Mouse (Mus musculus) brain, adult 2 months (tissue): ENCODE data around the gene Gm45837.

Experiments
- DNase-seq: peaks from one replicate; pipeline ENCODE4 v3.0.0; 2011; ENCODE audit warnings: low read depth, low spot score

Gm45837 gene

GRCm38 (mm10) chr7:101499701-101500100, 89.0 kb downstream of the Gm45837 start:
- DNase-seq = no peak

DNA sequence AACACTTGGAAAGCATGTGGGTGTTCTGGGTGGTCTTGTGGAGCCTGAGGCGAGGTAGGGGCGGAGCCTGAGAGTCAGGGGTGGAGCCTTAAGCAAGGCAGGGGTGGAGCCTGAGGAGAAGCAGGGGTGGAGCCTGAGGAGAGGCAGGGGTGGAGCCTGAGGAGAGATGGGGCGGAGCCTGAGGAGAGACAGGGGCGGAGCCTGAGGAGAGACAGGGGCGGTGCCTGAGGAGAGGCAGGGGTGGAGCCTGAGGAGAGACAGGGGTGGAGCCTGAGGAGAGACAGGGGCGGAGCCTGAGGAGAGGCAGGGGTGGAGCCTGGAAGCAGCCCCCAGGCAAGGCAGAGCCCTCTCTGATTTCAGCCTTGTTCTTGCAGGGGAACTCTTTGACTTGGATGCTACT, 90.5 kb downstream of the Gm45837 start:
- DNase-seq = no peak

DNA sequence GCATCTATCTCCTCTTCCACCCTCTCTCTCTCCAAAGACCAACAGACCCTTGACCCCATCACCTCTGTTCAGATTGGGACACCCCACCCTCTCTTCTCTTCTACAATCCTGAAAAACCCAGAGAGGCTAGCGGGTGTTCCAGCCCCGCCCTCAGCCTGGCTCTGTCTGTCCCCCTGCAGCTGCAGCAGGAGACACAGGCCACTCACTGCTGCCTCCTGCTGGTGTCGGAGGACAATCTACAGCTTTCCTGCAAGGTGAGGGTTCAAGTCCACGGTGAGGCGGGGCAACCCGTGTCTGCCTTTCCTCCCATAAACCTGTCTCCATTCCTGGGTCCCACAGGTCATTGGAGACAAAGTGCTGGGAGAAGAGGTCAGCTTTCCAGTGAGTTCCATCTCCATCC, 91.0 kb downstream of the Gm45837 start:
- DNase-seq = no peak

DNA sequence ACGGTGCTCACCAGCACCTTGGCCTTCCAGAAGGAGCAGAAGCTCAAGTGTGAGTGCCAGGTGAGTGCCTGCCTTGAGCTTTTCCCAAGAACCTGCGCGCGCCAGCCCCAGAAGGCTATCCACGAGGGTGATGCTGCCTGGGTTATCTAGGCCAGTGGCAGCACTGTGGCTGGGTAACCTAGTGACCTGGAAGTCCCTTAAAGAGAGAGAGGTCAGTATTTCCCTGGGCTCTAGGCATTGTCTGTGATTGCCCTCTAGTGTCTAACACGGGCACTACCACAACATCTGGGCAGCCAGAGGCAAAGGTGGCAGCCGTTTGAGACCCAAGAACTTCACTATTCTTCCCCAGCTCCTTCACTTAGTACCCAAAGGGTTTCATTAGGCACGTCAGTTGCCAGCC, 92.7 kb downstream of the Gm45837 start:
- peak; percentile 67 for DNase-seq

GRCm38 (mm10) chr7:101503803-101504202, 93.1 kb downstream of the Gm45837 start:
- peak; percentile 56 for DNase-seq

- no peak for DNase-seq
These were observed 93.8 kb downstream of the Gm45837 start for GRCm38 (mm10) chr7:101504507-101504906.

GRCm38 (mm10) chr7:101509212-101509611, 98.5 kb downstream of the Gm45837 start:
- no peak for DNase-seq

DNA sequence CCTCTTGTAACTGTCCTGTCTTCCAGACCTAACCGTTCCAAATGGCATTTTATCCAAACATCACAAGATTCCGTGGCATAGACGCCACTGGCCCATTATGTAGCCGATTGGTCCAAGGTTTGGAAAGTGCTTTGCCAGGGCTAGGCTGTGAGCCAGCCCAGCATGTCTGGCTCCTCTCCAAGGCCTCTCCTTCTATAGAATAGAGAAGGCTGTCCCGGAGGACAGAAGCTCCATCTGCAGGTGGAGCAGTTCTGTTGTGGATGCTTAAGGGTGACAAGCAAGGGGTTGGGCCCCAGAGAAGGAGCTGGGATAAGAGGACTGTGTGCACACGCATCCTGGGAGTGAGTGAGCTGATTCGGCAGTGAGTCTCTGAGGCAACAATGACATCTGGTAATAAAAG, 103.0 kb downstream of the Gm45837 start:
- peak; percentile 76 for DNase-seq

DNA sequence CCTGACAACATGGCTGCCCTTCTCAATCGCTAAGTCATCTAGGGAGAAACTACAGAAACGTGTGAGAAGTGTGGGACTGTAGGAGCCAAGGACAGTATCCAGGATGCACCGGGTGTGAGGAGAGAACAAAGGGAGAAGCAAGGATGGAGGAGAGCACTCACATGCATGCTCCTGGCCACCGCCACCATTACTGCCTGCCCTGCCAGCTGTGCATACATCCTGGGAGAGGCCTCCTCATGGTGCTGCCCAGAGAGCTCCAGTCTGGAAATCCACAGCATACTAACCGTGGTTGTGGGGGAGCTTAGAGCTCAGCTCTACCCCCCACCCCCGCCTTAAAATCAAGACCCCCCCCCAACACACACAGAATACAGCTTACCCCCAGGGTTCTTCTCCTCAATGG, 104.1 kb downstream of the Gm45837 start:
- no peak for DNase-seq

DNA sequence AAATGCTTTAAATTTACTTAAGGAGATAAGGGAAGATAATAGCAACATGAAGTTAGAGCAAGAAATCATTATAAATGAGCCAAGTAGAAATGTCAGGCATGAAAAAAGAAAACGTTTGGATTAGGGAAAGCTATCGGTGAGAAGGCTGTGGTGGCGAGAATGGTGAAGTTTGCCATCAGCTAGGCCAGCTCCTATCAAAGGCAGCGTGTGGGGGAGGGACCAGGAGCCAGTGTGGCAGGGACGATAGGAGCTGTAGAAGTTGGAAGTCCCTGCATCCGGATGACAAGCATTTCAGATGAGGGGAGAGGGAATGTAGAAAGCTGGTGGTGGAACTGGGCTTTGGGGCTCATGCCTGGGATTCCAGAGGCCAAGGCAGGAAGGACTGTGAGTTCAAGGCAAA, 104.6 kb downstream of the Gm45837 start:
- DNase-seq = peak; percentile 74

- no peak for DNase-seq
These were observed 105.8 kb downstream of the Gm45837 start for GRCm38 (mm10) chr7:101516460-101516859.

GRCm38 (mm10) chr7:101521696-101522095, 111.0 kb downstream of the Gm45837 start:
- peak; percentile 63 for DNase-seq

- DNase-seq = peak; percentile 37
These were observed 112.5 kb downstream of the Gm45837 start for GRCm38 (mm10) chr7:101523205-101523604.

GRCm38 (mm10) chr7:101526484-101526883, 115.8 kb downstream of the Gm45837 start:
- no peak for DNase-seq

- no peak for DNase-seq
These were observed 123.7 kb downstream of the Gm45837 start for GRCm38 (mm10) chr7:101534428-101534827.

DNA sequence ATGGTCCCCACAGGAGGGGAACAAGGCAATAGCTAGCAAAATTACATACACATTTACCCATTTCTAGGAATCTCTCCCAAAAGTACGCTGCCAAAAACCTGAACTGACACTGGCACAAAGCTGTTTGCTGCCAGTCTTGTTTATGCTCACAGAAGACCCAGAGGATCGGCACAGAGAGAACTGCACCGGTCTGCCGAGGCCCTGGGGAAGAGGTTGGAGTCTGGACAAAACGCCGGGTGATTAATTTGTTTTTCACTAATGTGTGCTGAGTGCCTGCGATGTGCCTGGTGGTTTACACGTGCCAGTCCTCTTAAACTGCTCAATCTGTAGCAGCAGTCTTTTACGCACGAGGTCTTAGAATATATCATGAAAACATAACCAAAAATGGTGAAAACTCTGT, 124.4 kb downstream of the Gm45837 start:
- DNase-seq = no peak

- peak; percentile 63 for DNase-seq
These were observed 124.8 kb downstream of the Gm45837 start for GRCm38 (mm10) chr7:101535517-101535916.

DNA sequence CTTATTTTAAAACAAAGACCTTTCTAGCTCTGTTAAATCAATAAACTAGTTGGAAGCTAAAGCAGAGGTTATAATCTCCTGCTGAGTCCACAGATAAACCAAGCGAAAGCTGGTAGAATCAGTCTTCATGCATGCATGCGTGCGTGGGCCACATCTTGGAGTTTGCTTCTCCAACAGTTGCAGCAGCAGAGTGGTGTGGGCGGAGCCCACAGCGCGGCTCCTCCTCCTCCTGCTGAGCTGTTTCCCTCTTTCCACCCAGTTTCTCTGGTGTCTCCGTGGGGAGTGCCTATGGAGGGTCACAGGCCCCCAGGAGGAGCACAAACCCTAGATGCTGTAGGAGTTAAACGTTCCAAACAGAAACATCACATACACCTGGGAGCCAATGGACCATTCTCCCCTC, 126.9 kb downstream of the Gm45837 start:
- peak; percentile 78 for DNase-seq

DNA sequence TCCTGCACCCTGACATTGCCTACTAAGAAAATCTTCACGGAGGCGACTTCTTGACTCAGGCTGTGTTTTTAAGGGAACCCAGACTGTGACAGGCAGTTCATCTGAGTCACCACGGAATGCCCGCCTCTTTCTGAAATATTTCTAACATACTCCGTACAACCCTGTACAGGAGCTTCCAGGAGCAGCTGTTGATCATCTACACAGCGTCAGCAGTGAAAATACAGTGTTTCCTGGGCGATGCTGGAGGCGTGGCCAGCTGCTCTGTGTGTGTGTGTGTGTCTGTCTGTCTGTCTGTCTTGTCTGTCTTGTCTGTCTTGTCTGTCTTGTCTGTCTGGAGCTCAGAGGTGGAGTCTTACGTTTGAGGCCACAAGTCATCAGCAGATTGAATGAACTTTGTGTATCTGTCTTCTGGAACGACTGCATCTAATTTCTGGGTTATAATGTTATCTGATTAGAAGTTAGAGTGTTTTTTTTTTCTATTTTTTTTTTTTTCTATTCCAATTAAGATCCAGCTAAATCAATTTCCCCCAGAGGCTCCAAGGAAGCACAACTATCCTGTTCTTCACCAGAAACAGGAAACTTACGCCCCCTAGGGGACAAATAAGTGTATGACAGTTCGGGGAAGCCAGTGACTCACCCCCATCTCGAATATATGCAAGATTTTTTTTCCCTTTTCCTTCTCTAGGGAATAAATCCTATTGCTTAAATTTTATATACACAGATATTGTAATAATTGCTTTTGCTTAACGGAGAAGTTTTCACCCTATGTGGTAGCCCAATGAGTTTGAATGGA, 127.7 kb downstream of the Gm45837 start:
- peak; percentile 85 for DNase-seq

DNA sequence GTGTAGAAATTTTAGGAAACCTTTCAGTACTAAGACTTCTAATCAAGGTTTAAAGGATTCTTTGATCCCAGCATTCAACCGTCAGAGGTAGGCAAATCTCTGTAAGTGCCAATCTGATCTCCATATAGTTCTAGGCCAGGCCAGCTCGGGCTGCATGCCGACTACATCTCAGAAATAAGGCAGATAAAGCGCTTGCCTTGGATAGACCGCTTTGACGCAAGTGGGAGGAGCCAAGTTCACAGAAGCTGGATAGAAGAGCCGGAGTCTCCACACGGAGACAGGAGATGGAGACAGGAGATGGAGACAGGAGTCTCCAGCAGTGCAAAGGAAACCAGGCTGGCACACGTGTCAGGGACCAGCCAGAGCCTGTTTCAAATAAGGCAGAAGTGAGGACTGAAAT, 129.1 kb downstream of the Gm45837 start:
- peak; percentile 66 for DNase-seq

- DNase-seq = no peak
These were observed 130.0 kb downstream of the Gm45837 start for GRCm38 (mm10) chr7:101540684-101541083.

- DNase-seq = peak; percentile 95
These were observed 130.4 kb downstream of the Gm45837 start for GRCm38 (mm10) chr7:101541132-101541531.

DNA sequence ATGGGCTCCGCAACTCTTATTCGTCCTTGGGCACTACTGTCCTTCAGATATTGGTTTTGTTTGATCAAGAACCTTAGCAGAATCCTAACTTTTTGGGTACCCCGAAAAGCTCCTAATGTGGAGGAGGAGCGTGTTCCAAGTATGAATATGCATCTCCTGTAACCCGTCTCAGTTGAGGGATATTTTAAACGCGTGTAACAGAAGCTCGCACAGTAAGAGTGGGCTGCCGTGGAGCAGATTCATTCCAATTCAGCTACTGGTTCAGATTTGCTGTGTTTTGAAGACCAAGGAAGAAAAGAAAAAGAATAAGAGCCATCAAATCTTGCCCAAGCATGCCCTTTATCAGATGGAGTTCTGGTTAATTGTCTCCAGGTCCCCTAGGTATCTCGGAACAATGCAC, 131.0 kb downstream of the Gm45837 start:
- DNase-seq = peak; percentile 79

DNA sequence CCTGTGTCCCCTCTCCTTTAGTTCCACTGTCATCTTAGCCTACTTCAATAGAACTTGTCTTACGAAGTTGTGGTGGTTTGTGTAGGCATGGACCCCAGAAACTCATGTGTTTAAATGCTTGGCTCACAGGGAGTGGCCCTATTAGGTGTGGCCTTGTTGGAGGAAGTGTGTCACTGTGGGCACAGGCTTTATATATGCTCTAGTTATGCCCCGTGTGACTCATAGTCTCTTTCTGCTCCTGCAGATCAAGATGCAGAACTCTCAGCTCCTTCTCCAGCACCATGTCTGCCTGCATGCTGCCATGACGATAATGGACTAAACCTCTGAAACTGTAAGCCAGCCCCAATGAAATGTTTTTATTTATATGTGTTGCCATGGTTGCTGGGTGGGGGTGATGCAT, 137.0 kb downstream of the Gm45837 start:
- no peak for DNase-seq
